Mouse (Mus musculus) retina, postnatal 1 day (tissue): ENCODE measurements at regions not wholly inside any gene's neighbourhood (a gene's known extent, or its start where the extent isn't known, plus 50 kb on each side); places are given as distances from the start of the nearest gene placed in this dataset.

Source experiments
- DNase-seq: peaks from one replicate; pipeline ENCODE4 v3.0.0-alpha.2; 2012

DNA sequence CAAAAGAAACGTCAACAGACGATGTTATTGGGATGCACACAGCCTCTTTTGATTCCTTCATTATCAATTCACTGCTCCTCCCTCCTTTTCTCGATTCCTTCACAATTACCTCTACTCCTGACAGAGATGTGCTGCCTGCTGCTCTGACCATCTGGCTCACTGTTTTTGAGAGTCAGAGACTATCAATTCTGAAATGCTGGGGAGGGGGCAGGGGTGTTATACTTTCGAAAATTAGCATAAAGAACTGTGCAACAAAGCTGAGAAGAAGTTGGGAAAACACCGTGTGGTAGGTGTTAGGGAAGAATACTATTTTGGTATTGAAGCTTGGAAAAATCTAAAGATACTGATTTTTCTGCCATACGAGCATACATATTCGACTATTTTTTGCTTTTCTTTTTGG, 96.4 kb downstream of the Nedd1 start:
- DNase-seq: no peak

DNA sequence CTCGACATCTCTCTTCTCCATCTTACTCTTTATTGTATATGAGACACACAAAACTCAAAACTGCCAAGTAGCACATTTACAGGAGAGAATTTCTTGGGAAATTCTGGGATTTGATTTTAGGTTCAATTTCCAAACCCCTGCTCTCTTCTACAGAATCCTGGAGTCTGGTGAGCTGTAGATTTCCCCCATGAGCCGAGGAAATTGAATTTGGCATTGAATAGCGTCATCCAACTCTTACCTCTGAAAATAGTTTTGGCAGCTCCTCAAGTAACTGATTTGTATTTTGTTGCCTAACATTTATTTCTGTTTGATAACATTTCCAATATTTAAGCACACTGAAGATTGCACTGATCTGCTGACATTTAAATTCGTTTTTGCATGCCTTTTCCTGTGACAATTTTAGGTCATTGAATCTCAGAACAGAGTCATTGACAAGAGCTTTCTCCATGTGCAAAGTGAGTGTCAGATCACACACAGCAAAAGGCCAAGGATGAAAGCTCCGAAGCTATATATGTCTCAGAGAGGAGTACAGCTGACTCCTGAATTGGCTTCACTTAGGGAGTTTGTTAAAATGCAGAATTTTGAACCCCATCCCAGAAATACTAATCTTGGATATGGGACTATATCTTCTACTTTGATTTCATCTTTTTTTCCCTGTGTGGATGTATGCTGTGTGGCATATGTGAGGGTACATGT, 106.4 kb downstream of the Nedd1 start:
- no peak for DNase-seq

DNA sequence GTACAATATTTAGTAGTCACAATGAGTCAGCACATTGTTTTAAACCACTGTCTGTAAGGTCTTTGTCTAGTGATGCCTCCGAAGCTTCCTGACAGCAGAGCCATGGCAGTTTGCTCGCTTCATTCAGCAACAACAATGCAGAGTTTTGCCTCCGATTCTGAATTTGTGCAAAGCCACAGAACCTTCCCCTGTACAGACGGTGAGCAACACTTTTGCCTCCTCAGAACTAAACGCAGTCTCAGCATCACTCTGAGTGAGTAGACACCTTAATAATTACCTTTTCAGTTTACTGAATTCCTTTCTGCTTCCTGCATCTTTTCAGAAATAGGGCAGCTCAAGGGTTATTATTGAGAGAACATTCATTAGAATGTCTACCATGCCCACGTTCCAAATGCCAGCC, 107.9 kb downstream of the Nedd1 start:
- DNase-seq: peak; percentile 49

DNA sequence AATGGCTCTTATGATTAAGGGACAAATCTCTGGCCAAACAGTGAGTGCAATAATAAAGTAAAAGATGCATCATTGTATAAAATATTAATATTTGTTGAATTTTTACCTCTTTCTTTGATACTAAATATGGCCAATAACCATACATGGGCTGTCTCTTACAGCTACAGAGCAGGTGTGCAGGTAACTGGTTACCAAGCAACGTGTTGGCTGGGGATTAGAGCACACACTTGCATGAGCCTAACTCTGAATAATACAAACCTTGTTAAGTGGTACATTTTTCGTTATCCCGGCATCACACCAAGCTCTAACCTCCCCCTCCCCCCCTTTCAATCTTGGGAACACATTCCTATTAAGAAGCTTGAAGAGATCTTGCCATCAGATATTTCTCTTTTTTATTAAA, 111.2 kb downstream of the Nedd1 start:
- DNase-seq: no peak

DNA sequence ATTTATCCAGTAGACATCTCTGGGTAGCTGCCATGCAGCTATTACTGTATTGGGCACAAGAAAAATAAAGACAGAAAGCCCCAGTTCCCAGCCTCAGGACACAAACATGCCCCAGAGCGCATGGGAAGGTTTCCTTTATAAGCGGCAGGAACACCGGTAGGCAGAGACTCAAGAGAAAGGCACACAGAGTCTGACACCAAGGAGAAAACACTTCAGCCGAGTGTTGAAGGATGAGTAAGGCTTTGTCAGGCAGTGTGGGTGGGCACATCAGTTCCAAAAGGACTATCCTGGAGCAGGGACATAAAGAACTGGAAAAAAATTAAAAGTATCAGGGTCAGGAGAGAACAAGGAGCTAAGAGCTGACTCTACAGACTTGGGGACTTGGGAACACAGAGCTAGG, 115.5 kb downstream of the Nedd1 start:
- DNase-seq: no peak

DNA sequence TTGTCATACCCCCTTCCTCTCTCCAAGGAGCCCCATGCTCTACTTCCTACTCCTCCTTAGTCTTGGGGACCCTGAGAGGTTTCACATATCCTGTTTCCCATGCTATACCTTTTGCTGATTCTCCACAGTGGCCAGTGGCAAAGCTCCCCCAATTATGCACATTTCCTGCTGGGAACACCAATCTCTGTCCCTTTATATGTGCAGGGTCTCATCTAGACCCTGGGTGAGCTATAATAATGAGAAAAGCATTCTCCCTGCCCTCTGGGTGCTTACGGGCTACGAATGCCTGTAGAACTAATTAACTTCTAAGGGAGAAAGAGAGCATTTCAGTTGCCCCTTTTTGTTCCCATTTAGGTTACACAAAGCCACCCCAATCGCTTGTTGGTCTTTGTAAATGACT, 116.6 kb downstream of the Nedd1 start:
- no peak for DNase-seq

DNA sequence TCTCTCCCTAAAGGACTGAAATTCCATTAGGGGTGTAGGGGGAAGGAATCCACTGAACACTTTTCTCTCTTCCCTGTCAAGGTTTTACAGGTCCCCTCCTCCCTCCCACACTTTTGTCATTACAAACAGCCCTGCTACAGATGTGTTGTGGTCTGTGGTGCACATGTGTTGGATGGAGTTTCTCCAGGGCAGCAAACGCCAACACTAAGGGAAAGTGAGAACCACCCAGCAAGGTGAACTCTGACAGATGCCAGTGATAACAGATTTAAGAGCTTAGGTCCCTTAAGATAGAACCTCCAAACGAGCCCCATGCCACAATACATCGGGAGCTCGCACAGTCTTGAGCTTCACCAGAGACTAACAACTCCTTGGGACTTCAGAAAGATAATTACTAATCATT, 122.1 kb downstream of the Nedd1 start:
- no peak for DNase-seq

DNA sequence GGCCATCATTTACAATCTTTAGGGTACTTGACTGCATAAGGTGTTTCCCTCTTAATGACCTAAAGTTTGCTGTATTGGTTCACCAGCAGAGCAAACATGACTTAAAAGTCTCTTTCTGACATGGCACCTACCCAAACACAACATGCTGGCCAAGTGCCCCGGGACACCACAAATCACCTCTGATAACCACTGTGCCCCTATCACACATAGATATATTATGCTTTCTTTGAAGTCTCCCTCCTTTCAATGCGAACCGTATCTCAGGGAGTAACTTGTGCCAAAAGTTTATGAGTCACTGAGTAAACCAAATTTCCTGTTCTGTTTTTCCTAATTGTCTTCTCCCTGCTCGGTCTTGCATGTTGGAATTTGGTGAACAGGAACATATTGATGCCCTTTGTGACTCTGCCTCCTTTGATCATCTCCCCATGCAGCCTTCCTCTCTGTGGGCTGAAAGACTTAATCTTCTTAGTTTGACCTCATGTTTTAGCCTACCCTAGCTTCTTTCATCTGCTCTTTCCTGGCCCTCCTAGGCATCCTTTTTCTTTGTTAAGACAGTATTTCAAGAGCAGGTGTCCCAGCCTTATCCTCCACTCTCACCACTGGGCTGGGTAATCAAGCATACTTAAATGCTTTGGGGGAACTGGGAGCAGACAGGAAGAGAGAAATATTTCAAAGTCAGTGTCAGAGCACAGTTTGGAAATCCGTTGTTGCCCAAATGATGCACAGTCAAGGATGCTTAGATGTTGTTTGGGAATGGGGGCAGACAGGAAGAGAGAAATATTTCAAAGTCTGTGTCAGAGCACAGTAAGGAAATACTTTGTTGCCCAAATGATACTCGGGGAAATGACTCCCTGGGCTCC, 126.5 kb downstream of the Nedd1 start:
- DNase-seq: peak; percentile 52

DNA sequence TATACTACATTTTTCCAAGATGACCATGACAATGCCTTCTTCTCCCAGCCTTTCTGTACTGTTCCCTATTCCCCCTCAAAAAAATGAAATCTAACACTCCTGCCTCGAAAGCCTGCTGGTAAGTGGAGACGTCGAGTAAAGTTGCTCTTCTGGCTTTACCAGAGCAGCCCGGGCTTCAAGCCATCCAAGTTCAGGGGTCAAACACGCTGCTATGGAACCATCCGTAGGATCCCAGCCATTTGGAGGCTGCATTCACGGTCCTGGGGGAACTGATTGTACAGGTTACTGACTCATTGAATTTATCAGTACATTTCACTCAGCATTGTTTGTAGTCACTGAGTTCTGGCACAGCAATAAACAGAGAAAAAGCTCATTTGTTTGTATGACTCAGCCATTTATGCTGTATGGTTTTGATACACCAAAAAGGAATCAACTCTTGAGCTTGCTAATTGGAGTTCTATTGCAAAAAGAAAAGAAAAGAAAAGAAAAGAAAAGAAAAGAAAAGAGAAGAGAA, 128.2 kb downstream of the Nedd1 start:
- DNase-seq: no peak

DNA sequence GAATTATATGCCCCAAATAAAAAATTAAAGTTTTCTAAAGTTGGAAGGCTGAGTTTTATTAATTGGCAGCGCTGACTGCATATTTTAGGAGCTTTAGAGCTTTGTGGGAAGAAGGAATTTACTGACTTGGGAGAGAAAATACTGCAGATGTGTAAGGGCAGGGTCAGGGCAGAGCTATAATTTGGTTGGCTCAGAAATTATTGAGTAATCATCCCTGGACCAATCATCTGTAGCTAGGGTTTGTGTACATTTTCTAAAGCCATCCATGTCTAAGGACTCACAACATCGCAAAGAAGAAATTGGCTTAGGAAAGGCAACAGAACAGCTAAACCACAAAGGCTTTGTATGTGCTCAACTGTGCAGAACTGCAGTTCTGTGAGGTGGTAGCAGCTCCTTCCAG, 143.3 kb downstream of the Nedd1 start:
- no peak for DNase-seq

DNA sequence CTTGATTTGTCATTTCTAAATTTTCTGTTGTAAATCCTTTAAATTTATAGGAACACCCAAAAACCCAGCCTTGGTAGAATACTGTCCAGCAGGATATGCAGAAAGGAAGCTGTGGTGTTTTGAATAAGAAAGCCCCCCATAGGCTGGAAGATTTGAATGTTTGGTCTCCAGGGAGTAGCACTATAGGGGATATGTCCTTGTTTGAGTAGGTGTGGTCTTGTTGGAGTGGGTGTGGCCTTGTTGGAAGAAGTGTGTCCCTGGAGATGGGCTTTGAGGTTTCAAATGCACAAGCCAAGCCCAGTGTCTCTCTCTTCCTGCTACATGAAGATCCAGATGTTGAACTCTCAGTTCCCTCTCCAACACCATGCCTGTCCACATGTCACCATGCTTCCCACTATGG, 151.7 kb downstream of the Nedd1 start:
- no peak for DNase-seq

DNA sequence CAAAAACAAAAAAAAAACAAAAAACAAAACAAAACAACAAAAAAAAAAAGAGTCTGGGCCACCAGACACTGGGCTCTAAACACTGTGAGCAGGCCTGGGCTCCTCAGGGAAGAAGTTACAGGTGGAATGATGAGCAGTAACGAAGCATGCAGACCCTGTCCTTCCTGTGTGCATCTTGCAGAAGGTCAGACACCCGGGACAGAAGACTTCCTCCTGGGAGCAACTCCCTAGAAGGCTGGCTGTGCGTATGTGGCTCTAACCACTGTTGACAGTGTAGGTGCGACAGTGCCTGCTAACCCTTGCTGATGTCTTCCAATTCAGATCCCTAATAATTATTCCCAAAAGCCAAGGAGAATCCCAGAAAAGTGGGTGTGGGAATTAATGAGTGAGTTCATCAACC, 164.8 kb downstream of the Nedd1 start:
- DNase-seq: peak; percentile 22

DNA sequence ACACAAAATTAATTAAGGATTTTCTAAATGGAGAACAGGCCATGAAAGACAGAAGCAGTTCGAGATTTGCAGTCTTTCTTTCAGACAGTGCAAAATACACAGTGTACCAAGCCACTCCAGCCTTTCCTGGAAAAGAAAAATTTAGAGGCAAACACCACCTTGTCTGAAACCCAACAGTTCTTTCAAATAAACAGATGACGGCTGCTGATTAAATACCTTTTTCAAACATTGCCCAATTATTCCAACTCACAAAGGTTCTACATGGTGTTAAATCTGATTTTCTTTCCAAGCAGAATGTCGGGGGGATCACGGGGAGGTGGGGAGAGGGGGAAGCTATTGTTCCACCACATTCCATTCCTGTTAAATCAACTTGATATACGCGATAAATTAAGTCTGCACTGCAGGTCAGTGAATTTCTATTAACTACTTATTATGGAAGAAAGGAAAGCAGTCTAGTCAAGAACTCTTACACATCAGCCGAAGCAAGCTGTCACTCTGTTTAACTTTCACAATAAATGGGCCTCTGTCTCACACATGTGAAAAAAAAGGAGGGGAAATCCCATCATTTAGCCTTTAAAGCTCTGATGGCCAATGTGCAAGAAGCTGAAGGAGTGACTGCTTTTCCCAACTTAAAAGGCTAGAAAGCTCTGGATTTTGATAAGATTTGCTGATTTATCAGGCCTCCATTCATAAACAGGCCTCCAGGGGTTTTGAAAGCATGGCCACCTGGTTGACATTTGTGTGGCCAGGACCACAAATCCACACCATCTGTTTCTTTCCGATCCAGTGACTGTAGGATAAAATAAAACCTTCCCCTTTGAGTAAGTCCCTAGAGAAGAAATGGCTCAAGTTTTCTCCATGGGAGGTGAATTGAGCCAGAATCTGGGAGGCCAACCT, 165.4 kb downstream of the Nedd1 start:
- DNase-seq: peak; percentile 77

DNA sequence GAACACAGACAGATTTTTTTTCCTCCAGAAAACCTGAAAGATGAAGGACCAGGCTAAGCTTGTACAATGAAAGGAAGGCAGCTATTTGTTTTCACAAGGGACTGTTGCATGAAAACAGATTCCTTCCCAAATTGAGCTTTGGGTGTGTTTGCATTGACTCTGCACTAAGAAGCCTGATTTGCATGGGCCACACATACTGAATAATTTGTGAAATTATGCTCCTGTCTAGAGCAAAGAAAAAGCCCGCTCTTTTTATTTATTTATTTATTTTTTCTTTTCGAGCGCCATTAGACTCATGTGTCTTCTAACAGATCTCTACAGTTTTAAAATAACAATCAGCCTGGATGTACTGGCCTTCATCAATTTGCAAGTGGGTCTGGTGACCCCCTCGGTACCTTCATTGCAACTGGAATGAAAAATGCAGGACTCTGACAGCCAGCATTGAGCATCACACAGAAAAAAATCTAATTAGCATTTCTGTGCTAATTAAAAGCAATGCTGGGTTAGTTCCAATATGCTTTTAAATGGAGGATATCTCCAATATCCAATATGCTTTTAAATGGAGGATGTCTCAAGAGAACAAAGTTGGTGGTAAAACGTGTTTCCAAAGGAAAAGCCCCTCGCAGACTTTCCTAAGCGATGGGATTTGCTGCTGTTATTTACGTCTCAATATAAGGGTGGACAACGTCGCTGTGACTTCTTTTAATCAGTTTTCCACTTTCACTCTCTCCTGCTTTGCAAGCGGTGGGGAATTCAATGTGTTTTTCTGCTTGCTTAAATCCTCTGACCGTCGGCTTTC, 166.3 kb downstream of the Nedd1 start:
- DNase-seq: peak; percentile 46

DNA sequence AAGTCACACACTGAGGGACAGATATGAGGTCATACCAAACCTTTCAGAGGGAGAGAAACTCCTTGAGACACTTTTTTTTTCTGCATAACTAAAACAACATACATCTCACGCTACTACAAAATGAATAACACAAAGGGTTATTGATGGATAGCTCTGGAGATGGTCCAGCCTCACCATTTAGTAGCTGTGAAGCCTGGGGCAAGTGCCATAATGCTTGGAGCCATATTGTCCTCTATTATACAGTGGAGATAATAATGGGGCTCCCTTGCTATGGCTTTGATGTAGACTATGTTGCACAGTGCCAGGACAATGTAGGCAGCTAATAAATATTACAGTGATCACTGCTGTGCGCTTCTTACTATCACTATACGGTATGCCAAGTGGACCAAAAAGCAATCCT, 168.3 kb downstream of the Nedd1 start:
- peak; percentile 25 for DNase-seq

DNA sequence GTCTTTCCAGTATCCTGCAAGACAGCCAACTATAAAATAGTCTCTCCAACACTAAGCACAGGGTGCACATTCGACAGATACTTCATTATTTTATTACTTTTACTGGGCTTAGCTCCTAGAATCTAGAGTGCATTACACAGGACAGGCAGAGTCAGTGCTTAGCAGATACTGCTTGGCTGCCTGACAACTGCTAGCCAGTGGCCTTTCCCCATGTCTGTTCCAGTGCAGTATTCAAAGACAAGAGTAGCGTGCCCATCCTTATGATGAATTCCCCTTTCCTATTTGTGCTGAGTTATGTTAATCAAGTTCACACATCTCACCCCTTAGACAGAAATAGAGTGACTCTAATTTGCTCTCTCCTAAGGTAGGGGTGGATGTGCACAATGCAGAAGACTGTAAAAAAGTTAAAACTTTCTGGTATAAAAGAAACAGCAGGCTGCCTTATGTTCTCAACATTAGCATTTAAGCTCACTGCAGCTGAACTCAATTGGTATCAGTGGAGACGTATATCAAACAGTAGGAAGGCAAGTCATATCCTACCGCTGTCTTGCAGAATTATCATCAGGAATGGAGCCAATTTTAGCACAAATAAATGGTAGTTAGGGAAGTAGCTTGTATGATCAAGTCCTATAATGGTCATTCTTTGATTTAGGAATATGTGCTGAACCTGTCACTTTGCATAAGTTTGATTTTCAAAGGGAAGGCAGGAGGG, 173.2 kb downstream of the Nedd1 start:
- peak; percentile 83 for DNase-seq

DNA sequence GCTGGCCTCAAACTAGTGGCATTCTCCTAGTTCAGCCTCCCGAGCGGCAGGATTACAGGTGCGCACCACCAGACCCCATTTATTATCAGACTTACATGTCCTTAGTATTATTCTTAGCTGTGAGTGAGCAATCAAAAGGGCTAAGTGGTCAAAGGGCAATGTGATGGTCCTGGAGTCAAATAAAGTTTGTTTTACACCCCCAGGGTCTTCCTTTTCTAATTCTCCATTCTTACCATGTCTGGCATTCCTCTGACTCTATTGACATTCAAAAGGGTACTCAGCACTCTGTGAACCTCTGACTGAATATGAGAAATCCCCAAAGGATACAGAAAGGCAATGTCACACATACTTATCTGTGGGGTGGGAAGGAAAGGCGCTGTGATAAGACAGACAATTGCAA, 183.8 kb downstream of the Nedd1 start:
- DNase-seq: no peak

DNA sequence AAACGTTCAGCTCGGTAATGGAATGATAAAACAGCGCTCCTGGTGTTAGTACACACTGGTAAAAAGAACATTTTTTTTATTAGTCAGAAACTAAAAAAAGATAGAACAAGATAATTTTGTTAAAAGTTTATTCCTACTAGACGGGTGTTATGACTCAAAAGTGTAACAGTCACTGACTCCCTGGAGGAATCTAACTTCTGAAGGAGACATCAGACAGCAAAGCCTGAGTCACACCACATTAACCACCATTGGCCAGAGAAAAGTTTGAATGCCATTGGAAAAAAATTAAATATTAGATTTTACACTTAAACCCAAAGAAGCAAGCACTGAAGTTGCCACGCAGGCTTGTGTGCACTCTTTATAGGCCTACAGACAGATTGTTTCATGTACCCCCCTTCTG, 205.3 kb downstream of the Nedd1 start:
- no peak for DNase-seq

DNA sequence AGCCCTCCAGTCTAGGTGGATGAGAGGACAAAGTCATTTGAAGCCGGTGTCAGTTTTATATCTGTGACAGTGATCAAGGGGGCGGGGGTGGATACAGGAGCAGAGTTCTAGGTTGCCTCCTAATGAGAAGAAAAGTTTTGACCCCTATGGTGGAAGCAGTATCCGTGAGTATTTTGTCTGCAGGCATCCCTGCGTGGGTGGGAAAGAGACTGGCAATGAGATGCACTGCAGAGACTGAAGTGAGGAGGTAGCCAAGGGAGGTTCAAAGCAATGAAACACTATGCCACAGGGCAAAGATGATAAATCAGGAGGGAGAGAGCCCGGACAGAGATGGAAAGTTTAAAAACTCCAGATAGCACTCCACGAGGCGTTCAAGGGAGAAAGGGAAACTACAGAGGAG, 210.5 kb downstream of the Nedd1 start:
- no peak for DNase-seq

DNA sequence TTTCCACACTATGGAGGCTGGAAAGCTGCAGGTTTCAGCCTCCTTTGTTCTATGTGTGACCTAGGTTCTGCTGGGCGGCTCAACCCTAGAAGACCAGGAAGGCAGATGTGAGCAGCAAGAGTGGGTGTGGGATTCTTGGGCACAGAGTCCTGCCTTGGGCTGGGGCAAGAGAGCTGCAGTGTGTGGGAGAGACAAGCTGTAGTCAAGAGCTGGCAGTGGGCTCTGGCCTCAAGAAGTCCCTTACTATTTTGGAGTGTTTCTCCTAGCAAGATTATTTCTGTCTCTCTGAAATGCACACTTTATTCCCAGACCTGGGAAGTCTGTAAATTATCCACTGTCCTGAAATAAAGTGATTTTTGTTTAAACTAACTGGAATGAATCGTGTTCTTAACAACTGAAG, 211.5 kb downstream of the Nedd1 start:
- no peak for DNase-seq

DNA sequence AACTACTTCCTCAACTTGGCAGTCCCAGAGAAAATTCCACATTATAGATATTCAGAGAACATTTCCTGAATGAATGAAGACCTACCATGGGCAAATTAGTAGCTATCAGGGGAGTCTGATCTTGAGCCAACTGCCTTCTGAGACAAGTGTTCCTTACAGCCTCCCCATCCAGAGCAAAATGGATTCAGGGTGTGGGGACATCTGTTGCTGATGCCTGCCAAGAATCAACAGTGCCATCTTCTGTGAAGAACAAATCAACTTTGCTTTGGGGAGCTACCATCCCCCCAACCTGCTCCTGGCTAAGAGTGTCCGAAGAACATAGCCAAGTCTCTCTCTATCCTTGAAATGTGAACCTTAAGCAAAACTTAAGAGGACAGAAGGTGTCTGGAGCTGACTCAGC, 217.9 kb downstream of the Nedd1 start:
- no peak for DNase-seq

DNA sequence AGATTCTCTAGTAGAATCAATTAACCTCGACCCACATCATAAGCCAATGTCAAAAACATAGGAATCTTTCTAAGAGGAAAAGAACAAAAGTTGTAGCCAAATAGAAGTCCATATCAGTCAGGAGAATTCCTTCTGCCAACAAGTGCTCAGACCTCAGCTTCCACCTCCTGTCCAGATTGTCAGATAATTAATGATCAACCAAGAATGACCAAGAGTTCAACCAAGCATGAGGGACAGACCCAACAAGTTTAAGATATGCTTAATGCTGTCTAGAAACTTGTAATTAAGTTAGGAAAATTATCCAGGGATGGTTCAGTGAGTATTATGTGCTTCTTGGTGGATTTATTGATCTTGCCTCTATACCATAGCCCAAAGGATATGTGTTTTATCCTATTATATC, 238.6 kb downstream of the Nedd1 start:
- no peak for DNase-seq
